Mouse (Mus musculus) CD4-positive, CD25-positive, alpha-beta regulatory T cell, adult 9 weeks (primary cell): ENCODE results near the gene Vmn2r69. TPM values are rescaled to one million over a fixed set of nuclear protein-coding genes. Genes with fewer than 3 reads are reported as not detected.

Experiments used
- polyA plus RNA-seq: library from polyadenylated mRNA; unstranded; fragments of 100-300 nt; shearing (Covaris generic); gene quantifications from one replicate; pipeline ENCODE4 v1.2.1, GENCODE M21; 2017

The Vmn2r69 gene
- polyA plus RNA-seq = not detected

GRCm38 (mm10) chr7:85415820-85416219, at the start of gene Vmn2r69:
Gene Vmn2r69 (minus strand): TSS chr7:85415920.

Other genes with a start within 250 kb of the Vmn2r69 start
- not detected for gene Vmn2r68, start 178.1 kb downstream of the Vmn2r69 start, polyA plus RNA-seq
- not detected for gene Vmn2r71, start 147.2 kb upstream of the Vmn2r69 start, polyA plus RNA-seq
- gene Vmn2r70, start 153.3 kb upstream of the Vmn2r69 start, polyA plus RNA-seq = not detected